Mouse (Mus musculus) hematopoietic stem cell, adult 5-6 weeks (primary cell): ENCODE data around the gene Dmrtb1. TPM values are rescaled to one million over a fixed set of nuclear protein-coding genes. Genes with fewer than 3 reads are reported as not detected.

Experiments
- ATAC-seq, 2 experiments: fragments of 125-278 bp in 1 of 2; replicated peaks in 1 of 2; 2 replicates each; pipeline ENCODE4 v1.8.0; 2016 to 2017; ENCODE audit warnings: inconsistent platforms in 2 of 2, mild to moderate bottlenecking in 2 of 2, moderate number of reproducible peaks in 2 of 2, low read depth in 1 of 2, moderate TSS enrichment in 1 of 2; ENCODE audit not compliant: low FRiP score in 2 of 2, poor library complexity in 2 of 2, severe bottlenecking in 2 of 2, insufficient read depth in 1 of 2, low TSS enrichment in 1 of 2
- total RNA-seq: library from RNA; stranded (forward); fragments of 172-1452, 232-1000 nt; gene quantifications from 2 replicates; pipeline ENCODE4 v1.2.3, GENCODE M21; 2017

The Dmrtb1 gene
- total RNA-seq, 1 experiment from 2014 or later, result not detected

DNA sequence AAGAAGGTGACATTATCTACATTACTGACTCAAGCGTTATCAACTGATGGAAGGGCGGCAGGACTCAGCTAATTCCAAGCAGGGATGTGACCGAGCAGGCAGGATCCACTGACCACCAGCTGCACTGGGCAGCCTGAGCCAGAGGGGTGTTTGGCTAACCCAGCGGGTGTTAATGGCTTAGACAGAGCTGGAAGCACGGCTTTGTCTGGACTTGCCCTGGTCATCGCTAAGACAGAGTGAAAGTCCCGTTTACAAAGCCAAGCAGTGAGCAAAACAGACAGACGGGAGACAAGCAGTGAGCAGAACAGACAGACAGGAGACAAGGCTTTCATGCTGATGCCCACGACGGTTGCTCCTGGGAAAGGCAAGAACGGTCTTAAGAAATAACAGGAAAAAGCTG is 4.2 kb upstream of the Dmrtb1 start:
- ATAC-seq, result no peak

GRCm38 (mm10) chr4:107687127-107687526 is 3.1 kb upstream of the Dmrtb1 start:
- no peak for ATAC-seq

- ATAC-seq, result no peak
Observed at GRCm38 (mm10) chr4:107683006-107683756, 849 bp downstream of the Dmrtb1 start.

DNA sequence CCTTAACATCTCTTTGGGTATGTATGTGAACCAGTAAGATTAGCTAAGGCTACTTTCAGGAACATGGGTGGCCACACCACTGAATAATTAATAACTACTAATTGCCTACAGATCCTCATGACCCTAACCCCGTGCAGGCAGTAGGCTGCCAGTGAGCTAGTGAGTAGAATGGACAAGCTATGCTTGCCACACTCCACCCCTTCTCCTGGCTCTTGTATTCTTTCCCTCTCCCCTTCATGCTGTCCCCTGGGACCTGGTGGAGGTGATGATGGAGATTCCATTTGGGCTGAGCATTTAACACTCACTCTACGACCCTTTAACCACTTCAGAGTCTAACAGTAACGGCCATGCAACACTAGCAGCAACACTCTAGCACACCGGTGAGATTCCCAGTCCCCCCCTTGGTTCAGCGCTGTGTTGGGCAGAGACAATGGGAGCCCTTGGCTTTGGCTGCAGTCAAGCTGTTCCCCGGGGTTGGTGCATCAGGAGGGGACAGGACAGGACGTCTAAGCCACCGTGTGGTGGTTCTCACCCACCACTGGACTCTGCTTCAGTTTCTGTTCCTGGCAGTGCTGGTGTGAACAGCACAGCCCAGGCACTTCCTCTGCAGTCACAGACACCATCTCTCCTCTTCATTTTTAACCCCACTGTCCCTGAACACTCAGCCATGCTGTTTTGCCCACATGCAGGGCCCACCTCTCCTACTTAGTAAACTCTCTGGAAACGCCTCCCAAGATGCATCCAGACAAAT is 2.8 kb downstream of the Dmrtb1 start:
- peak; percentile 17 to 21; a peak in 1 of 4 replicates for ATAC-seq

DNA sequence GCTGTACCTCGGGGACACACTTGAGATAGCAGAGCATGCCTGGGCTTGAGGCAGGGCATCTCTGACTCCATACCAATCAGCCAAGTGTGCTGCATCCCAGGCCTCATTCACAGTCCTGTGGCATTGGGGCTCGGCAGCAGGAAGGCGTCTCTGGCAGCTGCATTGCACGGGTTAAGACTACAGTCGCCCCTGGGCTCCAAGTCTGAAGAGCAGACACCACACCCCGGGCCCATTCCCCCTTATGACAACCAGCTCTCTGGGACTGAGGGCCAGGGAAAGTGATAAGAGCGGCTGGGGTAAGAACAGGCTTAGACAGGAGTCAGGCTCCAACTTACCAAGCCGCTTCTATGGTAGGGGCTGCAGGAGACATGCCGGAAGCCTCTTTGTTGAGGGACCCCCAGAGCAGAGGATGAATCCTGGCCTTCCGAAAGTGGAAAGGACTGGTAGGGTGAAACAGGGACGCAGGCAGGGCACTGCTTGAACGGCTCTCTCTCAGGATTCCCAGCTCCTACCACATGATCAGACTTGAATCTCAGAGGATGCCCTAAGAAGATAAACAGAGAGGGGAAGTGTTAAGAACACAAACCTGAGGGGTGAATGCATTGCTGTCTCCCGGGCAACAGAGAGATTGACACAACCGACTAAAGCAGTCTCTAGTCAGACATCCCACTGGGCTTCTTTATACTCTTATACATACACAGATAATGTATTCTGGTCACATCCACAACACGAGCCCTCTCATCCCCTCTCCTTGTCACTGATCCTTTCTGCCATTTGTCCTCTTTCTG is 3.5 kb downstream of the Dmrtb1 start:
- no peak for ATAC-seq

- ATAC-seq, result peak; percentile 2 to 4; a peak in 1 of 4 replicates
Observed at GRCm38 (mm10) chr4:107675645-107676044, 8.4 kb downstream of the Dmrtb1 start.

- ATAC-seq, result 0 out of 4 replicates have a peak, but pooled peaks of 1 of the 2 experiments have one; percentile 10
Observed at GRCm38 (mm10) chr4:107674322-107674644, 9.7 kb downstream of the Dmrtb1 start.

- ATAC-seq, result peak; percentile 92 to 97
Observed at GRCm38 (mm10) chr4:107673638-107674321, 10.2 kb downstream of the Dmrtb1 start.

GRCm38 (mm10) chr4:107670731-107671130 is 13.3 kb downstream of the Dmrtb1 start:
- ATAC-seq, result no peak

- ATAC-seq, result no peak
Observed at GRCm38 (mm10) chr4:107668514-107668913, 15.5 kb downstream of the Dmrtb1 start.

GRCm38 (mm10) chr4:107660649-107661048 is 23.4 kb downstream of the Dmrtb1 start:
- no peak for ATAC-seq

DNA sequence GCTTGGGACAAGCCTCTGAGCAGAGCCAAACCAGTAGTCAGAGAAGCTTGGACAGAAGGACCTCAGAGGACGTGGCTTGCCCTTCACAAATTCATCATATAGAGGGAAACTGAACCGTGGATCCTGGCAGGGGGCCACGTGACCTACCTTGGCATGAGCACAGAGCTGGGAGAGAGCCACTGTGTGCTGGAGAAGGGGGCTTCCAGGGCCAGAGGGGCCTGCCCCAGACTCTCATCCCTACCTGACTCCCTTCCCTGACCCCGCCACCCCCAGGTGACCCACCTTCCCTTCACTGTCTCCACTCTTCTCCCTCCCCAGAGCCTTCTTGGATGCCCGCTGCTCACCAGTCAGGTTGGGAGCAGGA is 30.8 kb downstream of the Dmrtb1 start:
- no peak for ATAC-seq

GRCm38 (mm10) chr4:107652598-107653279 is 31.3 kb downstream of the Dmrtb1 start:
- ATAC-seq, result peak; percentile 80

GRCm38 (mm10) chr4:107651021-107651496 is 33.0 kb downstream of the Dmrtb1 start:
- ATAC-seq, result no peak

DNA sequence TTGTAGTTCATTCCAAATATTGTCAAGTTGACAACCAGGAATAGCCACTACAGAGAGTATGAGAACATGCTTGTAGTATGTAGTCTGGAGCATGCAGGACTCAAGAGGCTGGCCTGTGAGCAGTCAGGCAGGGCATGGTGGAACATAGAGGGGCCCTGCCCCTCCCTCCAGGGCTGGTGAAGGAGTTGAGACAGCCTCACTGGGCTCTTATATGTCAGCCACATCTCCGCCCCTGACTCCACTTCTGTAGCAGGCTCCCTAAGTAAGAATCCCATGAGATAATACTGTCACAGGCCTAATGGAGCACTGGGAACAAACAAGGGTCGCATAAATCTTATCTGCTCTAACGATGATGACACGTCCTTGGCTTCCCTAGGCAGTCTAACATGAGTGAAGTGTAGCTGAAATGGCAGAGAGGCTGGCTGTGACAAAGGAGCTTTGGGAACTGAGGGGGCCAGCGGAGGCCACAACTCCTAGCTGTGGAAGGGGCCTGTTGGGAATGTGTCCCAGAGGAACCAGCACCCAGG is 35.0 kb downstream of the Dmrtb1 start:
- no peak for ATAC-seq

GRCm38 (mm10) chr4:107641624-107642023 is 42.4 kb downstream of the Dmrtb1 start:
- ATAC-seq, result no peak

GRCm38 (mm10) chr4:107638303-107638702 is 45.7 kb downstream of the Dmrtb1 start:
- ATAC-seq, result no peak
